Mouse (Mus musculus): Measurements from ENCODE around the gene Nck2.

- TF ChIP-seq CTCF (IDR thresholded peaks at IDR 0.05; ENCODE audit: control insufficient read depth, insufficient read depth, low read length), result no peak
- TF ChIP-seq POLR2A (IDR thresholded peaks at IDR 0.05; ENCODE audit: borderline replicate concordance, control insufficient read depth, low read depth, low read length), result no peak
These were observed 10.8 kb downstream of the Nck2 start for GRCm38 (mm10) chr1:43455196-43455595.

Measured in bone marrow, adult 2 months (tissue).